Mouse (Mus musculus) urinary bladder, postnatal 25 days (tissue): ENCODE measurements around the gene Pnpla5.
"Not testable (repeated sequence)": the region's sequence is repeated elsewhere in the genome, so short reads cannot be mapped to it uniquely, and the experiment has no call there.

Experiments
- DNase-seq: peaks from one replicate; pipeline ENCODE4 v3.0.0; 2022; ENCODE audit warnings: low spot score

Gene Pnpla5

DNA sequence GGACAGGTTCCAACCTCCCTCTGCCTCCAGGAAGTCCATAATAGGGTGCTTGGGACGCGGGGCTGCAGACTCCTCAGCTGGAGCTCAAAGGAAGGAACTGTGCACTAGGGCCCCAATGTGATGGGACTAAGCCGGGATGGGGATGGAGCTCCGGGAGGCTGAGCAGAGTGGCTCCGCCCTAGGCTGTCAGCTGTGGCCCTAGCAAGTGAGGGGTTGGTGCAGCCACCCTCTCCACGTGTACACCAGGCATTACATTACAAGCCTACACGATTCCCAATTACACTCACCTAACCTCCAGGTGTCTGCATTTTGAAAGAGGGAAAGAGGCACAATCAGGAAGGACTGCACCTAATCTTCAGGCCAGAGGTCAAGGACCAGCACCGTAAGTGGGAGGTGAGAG lies at the start of gene Pnpla5:
TSS of gene Pnpla5 (minus strand) at position 101 of the 400 bp plus-strand sequence.
- no peak for DNase-seq

DNA sequence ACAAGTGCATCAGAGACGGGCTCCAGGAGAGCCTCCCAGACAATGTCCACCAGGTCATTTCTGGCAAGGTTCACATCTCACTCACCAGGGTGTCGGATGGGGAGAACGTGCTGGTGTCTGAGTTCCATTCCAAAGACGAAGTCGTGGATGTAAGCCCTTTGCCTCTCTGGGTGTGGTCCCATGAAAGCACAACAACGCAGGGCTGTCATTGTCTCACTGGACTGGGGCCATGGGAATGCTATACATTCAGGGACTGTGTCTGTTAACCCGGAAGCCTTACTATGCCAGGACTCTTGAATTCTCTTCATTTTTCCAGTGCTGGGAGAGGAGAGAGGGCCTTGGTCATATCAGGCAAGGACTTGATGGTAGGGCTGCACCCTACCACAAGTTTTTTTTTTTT lies 48.2 kb upstream of the Pnpla5 start:
- DNase-seq: no peak

DNA sequence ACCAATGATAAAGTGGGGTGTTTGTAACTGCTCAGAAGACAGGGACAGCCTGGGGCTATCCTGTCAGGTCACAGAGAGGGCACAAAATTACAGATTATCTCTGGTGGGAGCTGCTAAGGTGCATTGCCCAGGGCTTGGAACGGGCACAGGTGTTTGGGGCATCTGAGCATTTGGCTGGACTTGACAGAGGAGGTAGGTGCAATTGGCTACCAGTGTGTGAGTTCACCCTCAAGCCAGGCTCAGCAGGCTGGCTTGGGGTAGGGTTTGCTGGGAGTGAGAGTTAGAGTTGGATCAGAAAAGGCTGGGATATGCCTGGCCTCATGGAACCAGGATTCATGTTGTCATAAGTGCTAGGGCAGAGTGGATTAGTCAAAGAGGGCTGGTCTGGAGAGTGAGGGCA lies 46.5 kb upstream of the Pnpla5 start:
- DNase-seq: no peak

DNA sequence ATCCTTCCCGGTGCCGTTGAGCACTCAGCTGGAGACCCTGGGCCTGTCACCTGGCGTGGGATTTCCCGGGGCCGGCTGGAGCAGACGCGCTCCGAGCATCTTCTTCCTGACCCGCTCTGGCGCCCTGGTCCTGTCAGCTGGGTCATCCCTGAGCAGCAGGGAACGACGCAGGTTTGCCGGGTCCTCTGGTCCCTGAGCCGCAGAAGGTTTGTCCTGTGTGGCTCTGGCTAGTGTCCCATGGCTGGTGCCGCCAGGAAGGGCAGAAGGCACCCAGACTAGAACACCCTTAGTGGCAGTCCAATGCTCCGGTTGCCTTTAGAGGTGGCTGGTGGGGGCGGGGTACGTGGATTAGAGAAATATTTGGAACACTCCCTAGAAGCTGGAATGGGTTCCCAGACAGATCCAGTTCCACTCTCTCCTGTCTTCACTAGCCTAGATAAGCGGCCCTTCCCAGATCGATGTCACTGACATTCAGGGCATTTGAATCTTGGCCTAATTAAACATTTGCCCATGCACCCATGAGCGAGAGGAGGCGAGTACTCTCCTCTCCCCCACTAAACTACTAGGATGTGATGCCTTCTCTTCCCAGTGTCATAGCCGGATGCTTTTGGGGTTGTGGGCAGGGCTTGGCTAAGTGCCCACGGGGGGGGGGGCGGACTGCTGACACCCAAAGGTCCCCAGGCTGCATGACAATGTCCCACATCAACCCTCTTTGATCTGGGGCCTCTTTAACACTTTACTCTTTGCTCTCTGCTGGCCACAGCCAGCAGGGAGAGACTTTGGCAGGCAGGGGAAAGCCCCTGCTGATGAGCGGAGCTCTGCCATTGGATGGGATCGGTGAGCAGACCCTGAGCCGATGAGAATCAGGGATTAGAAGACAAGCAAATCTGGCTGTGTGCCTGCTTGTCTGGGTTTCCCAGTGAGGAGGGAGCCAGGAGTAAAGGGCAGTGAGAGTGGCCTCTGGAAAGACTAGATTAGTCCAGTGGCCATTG lies 45.5 kb upstream of the Pnpla5 start:
- no peak for DNase-seq

DNA sequence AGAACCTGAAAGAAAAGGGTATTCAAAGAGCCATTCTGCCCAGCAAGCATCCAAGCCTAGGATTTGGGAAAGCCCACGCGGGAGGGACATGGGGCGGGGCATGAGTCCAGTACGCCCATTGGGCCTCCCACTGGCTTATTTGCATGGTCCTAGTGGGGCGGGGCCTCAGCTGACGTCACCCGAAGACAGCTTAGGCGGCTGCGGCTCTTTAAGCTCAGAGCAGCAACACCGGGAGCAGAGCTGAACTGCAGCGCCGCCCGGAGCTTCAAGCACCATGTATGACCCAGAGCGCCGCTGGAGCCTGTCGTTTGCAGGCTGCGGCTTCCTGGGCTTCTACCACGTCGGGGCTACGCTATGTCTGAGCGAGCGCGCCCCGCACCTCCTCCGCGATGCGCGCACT lies 44.6 kb upstream of the Pnpla5 start, which contains the start of gene Pnpla3:
TSS of gene Pnpla3 (plus strand) at position 238 of the 400 bp plus-strand sequence.
- peak; percentile 85 for DNase-seq

DNA sequence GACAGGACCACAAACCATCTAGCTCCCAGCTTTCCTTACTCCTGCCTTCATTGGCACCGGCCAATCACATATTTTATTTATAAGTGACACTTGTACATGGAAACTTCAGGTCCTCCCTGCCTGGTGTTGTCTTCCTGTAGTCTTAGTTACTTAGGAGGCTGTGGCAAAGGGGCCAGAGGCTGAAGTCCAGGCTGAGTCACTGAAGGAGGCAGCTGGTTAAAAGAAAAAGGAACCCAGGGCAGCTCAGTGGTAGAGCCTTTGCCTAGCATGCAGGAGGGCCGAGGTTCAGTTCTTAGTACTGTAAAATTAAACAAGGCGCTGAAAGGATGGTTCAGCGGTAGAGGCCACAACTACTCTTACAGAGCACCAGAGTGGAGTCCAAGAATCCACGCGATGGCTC lies 43.8 kb upstream of the Pnpla5 start:
- DNase-seq: no peak

DNA sequence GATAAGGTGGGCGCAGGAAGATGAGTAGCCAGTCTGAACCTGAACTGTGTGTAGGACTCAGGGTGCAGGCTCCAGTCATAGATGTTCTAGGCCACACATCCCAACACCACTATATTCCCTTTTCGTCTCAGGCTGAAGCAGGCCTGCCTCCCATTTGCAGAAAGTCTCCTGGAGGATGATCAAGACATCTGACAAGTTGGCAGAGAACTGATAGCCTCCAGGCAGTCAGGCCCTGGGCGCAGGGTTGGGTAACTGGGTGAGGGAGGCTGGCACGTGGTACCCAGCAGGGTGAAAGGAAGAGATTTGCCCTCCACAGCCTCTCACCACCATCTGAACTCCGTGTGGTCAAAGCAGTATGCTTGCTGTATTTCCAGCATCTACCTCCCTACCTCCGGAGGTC lies 38.9 kb upstream of the Pnpla5 start:
- DNase-seq: no peak

DNA sequence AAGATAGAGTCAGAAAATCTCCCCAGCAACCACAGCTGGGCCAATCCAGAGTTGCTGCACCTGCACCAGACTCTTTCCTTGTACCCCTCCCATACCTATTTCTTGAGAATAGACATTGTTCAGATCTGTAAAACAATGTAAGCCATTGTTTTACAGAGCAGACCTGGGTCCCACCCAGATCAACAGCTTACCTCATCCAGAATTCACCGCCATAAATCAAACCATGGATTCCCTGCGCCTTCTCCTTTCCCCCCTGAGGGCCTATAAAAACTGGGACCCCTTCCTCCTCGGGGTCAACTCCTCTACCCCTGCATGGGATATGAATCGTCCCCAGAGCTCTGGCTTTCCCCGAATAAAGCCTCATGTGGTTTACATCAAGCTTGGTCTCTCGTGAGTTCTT lies 34.6 kb upstream of the Pnpla5 start:
- not testable (repeated sequence) for DNase-seq

DNA sequence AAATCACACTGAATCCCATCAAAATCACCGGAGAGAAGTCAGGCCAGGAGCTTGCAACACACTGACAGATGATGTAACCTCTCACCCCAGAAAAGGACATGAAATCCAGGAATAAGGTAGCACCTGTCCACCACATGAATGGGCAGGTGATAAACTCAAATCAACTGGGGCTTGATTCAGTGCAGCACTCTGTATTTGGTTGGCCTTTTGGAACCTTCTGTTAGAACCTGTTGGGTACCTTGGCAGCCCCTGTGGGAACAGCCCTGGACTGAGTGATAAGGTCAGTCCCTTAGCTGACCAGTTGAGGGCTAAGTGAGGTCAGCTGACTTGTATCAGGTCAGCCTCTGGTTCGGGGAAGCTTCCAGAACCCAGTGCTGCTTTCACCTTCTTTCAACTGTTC lies 33.2 kb upstream of the Pnpla5 start:
- no peak for DNase-seq

DNA sequence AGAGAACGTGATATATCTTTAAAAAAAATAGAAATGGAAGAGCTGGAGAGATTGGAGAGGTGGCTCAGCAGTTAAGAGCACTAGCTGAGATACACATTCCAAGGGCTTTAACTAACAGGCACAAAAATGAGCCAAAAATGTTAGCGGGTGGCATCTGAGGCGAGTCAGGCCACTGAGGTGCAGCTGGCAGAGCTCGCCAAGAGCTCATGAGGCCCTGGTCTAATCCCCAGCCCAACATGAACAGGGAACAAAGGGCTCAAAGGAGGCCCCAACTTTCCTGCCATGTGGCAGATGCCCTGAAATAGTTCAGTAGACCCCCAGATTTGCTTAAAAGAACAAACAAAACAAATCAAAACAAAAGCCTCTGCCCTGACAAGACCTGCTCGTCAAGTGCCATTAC lies 18.0 kb upstream of the Pnpla5 start:
- DNase-seq: no peak

DNA sequence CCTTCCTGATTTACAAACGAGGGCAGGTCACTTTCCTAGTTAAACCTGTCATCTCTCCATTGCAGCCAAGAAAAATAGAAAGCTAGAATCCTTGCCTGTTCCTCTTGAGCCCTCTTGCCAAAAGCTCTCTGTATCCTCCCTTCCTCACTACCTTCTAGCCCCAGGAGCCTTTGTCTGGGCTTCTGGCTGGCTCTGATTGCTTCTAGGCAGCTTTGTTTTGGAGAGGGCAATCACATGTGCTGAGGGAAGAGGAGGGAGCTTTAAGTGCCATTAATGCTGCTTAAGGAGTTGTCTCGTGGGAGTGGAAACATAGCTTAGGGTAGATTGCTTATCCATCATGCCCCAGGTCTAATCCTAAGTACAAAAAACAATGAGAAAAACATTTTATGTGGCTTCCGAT lies 17.1 kb upstream of the Pnpla5 start:
- no peak for DNase-seq

DNA sequence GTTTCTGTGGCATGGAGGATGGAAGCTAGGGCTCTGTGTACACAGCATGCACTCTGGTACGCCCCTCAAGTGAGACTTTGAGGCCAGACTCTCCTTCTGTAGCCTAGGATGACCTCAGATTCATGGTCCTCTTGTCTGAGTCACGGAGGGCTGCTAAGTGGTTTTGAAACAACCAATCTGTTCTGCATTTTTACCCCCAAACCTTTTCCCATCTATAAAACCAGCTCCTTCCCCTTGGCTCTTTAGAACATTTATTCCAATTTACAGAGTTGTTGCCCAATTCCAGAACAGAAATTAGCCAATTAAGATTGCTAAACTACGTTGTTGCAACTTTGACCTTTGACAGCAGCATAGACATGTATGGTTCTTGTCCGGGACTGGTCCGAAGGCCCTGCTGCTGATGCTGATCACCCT lies 16.6 kb upstream of the Pnpla5 start:
- DNase-seq: no peak

DNA sequence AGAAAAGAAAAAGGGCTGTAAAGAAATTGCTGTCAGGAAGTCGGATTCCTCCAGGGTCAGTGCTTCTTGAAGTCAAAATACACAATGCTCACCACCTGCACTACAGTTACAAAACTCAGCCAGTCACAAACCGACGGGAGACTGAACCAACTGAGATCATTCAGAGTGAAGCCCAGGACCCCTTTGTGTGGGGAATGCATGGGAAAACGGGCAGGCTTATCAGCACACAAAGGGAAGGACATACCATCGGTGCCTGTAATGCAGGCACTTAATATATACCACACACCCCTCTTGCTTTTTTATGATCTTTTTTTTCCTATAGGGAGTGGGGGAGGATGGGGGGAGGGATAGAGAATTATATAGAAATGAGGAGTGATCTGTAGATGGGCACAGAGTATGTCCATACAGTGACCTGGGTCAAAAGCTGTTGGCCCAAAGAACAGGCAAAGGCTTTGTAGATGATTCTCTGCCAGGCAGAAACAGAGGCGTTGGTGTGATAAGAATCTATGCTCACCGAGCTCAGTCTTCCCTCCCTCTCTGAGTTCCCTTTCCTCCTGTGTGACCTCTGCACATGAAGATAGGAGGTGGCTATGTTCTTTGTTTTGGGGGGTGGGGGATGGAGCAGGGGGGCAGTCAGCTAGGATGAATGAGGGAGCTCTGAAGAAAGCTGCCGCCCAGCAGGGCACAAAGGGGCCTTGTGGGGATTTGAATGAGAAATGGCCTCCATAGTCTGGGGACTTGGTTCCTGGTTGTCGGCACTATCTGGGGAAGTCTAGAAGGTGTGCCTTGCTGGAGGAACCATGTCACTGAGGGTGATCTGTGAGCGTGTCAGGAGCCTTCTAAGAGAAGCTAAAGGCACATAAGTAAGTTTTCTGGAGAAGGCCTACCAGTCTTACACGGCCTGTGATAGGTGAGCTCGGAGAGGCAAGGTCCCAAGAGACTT lies 13.8 kb upstream of the Pnpla5 start:
- no peak for DNase-seq

DNA sequence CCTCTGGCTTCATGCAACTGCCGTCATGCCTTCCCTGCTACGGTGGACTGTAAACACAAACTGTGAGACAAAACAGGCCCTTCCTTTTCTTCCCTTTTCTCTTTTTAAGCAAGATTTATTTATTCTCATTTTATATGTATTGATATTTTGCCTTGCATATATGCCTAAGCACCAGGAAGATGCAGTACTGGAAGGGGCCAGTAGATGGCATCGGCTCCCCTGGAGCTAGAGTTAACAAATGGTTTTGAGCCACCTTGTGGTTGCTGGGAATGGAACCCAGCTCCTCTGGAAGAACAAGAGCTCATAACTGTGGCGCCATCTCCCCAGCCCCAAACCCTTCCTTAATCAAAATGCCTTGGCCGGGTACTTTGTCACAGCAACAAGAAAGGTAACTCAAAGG lies 12.5 kb upstream of the Pnpla5 start:
- no peak for DNase-seq

DNA sequence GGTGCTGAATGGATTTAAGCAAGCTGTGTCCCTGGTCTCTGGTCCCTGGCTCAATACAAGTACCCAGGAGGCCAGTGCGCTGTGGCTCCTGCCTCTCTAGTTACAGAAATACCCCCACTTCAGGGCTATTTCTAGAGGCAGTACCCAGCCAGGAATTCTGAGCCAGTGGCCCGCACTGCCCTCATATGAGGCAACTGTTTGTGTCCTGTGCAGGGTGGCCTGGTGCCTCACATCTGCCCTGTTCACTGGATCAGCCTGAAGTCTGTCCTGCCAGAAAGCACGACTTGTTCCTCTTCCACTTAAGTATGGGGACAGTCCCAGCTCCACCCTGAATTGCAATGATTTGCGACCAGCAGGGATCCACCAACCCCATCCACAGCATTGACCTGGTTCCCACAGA lies 10.5 kb upstream of the Pnpla5 start:
- no peak for DNase-seq

DNA sequence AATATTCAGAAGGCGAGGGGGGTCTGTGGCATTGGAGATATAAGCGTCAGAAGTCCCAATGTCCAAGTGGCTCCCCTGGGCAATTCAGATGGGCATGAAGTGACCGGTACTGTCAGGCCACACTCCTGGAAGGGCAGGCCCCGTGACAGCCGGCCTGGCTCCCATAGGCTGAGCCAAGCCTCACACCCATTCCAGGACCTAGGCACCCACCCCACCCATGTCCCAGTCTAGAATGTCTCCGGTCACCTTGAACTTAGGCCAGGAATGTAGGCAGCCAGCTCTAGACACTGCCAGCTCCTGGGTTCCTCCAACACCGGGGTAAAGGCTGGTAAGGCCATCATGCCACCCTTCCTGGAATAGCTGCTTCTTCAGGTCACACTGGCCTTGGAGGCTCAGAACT lies 9.0 kb upstream of the Pnpla5 start:
- no peak for DNase-seq

DNA sequence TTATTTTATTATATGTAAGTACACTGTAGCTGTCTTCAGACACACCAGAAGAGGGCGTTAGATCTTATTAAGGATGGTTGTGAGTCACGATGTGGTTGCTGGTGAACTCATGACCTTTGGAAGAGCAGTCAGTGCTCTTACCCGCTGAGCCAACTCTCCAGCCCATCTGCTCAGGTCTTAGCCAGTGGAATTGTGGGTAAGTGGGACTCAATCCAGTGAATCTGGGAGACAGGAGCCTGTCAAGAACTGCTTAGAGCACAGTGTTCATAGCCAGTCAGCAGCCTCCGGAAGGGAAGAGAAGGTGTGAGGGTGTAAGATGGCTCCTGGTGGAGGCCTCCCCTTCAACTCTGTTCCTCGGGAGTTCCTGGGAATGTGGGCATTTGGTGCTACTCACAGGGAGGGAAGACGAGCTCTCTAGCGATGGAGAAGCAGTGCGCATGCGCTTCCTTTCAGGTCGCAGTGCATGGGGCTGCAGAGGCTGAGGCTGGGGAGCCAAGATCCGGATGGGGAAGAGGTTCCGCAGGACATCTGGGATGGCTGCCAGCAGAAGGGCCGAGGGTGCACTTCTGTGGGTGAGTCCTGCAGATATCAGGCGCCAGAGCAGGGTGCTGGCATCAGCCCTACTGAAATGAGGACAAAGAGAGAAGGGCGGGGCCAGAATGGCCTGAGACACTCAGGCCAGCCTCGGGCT lies 8.3 kb upstream of the Pnpla5 start:
- no peak for DNase-seq

DNA sequence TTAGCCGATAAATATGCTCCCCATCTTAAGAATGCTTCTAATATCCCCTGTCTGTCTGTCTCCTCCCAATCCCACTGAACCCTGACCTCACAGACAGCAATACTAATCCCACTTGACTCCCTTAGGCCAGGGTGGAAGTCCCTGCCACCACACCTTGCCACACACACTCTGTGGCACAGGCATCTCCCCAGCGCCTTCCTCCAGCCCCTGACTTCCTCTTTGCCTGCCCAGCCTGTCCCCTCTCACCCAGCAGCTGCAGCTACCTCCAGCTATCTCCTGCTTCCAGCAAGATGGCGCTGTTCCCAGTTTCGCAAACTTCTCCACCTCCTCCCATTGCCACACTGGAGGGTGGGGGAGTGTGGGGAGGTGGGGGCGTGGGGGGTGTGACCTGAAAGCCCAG lies 3.9 kb upstream of the Pnpla5 start:
- DNase-seq: no peak

DNA sequence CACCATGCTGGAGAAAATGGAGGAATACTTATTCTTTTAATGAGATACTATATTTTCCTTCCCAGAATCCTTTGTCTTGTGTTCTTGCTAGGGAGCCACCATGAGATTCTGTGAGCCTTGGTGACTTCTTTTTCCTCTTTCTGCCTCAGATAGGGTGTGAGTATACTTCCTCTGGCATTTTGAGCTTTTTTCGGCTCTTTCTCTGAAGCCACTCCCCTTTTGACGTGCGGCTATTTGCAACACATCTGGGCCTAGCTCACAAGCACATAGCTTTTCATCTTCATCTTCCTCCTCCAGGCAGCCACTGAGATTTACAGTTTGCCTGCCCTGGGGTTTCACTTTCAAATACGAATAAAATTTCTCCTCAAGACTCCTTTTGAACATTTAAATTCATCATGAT lies 3.5 kb upstream of the Pnpla5 start:
- DNase-seq: no peak

DNA sequence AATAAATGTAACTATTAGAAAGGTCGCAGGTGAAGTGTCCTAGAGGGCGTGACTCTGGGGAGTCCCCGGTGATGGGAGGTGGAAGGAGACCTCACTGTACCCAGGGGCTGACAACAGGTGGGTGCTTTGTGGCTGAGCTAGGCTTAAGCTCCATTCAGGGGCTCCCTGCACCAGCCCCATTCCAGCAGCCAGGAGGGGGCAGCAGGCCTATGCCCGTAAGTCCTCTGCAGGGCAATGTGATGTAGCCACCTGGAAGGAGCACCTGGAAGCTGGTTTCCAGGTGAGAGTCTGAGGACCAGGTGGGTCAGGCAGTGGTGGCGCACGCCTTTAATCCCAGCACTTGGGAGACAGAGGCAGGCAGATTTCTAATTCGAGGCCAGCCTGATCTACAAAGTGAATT lies 1.1 kb upstream of the Pnpla5 start:
- no peak for DNase-seq

DNA sequence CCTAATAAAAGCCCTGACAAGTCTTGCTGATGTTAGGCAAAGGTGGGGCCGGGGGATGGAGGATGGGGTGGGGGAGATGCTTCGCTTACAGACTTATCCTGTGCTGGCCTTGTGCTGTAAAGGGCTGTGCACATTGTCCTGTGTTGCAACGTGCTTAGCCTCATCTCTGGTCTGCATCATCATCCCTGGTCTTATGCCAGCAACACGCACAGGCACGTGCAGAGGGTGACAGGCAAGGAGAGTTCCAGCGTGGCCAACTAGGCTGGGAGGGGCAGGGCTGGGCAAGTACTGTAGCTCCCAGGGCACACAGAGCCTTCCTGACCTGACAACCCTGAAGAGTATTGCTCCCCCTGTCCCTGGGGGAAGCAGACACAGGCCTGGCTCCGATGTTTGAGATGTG lies 1.9 kb downstream of the Pnpla5 start:
- DNase-seq: no peak

DNA sequence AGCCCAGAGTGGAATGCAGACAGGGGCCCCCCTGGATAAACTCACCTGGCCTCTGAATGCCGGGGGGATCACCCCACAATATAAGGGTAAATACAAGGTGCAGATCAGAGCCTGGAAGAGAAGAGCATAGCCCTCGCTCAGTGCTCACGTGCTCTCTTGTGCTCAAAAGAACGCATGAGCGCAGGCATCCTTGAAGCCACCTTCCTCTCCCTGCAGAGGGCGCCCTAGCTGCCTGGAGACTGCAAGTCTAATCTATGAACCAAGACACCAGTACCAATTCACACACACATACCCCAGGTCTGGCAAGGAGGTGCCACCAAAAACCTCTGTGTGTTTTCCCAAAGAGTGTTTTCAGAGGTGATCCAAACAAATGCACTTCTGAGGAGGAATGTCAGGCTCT lies 2.4 kb downstream of the Pnpla5 start:
- DNase-seq: no peak
